Mouse (Mus musculus) liver, adult 2 months (tissue): Measurements from ENCODE around the gene Dnah8.

Experiments used
- CTCF ChIP-seq: fragments of 200-500 bp; IDR thresholded peaks from 2 replicates; pipeline ENCODE4 v1.5.1; 2011; ENCODE audit warnings: low read depth, low read length, control low read depth
- POLR2A ChIP-seq: fragments of 200-500 bp; IDR thresholded peaks from 2 replicates; pipeline ENCODE4 v1.6.1; 2011; ENCODE audit warnings: low read length, control low read depth; ENCODE audit not compliant: insufficient read depth; ENCODE audit errors: extremely low read depth

GRCm38 (mm10) chr17:30618136-30618891 is 5.8 kb upstream of the Dnah8 start:
- TF ChIP-seq POLR2A (no peak), CTCF (no peak)
